Mouse (Mus musculus): ENCODE results near the gene Vsig1.

GRCm38 (mm10) chrX:140907360-140907759 is at the start of gene Vsig1:
- TF ChIP-seq POLR2A (IDR thresholded peaks at IDR 0.05; ENCODE audit: borderline replicate concordance, control insufficient read depth, low read depth, low read length): no peak
- TF ChIP-seq CTCF (IDR thresholded peaks at IDR 0.05; ENCODE audit: control insufficient read depth, insufficient read depth, low read length): no peak
